Mouse (Mus musculus) embryonic facial prominence, embryonic 14.5 days (tissue): ENCODE data around the gene Btbd11. TPM values are rescaled to one million over a fixed set of nuclear protein-coding genes. Genes with fewer than 3 reads are reported as not detected.

Source experiments
- ATAC-seq: fragments of 200-750 bp; cut with Nextera tagmentation; 2 replicates; pipeline ENCODE4 v1.8.0; 2017; ENCODE audit warnings: low read depth, moderate number of reproducible peaks, moderate TSS enrichment
- DNase-seq: peaks from one replicate; pipeline ENCODE4 v3.0.0-alpha.2; 2015; ENCODE audit warnings: low spot score
- H3K27ac ChIP-seq: fragments of 300-500 bp; sonication (generic); replicated peaks from 2 replicates; pipeline ENCODE4 v1.5.1; 2014; ENCODE audit warnings: low read depth, mild to moderate bottlenecking, low read length, moderate library complexity
- H3K27me3 ChIP-seq: fragments of 300-500 bp; sonication (generic); replicated peaks from 2 replicates; pipeline ENCODE4 v1.6.1; 2014; ENCODE audit warnings: low read length; ENCODE audit not compliant: control insufficient read depth, insufficient read depth
- H3K36me3 ChIP-seq: fragments of 300-500 bp; sonication (generic); 2 replicates; pipeline ENCODE4 v1.6.1; 2014; ENCODE audit warnings: low read length, mixed read lengths; ENCODE audit not compliant: control insufficient read depth, insufficient read depth
- H3K4me1 ChIP-seq: fragments of 300-500 bp; sonication (generic); 2 replicates; pipeline ENCODE4 v1.6.1; 2014; ENCODE audit warnings: antibody characterized with exemption, low read length; ENCODE audit not compliant: control insufficient read depth, insufficient read depth
- H3K4me2 ChIP-seq: fragments of 300-500 bp; sonication (generic); 2 replicates; pipeline ENCODE4 v1.6.1; 2014; ENCODE audit warnings: low read depth, mild to moderate bottlenecking, low read length, moderate library complexity, mixed read lengths
- H3K4me3 ChIP-seq: fragments of 300-500 bp; sonication (generic); 2 replicates; pipeline ENCODE4 v1.5.1; 2014; ENCODE audit warnings: low read depth, mild to moderate bottlenecking, low read length
- H3K9ac ChIP-seq: fragments of 300-500 bp; sonication (generic); 2 replicates; pipeline ENCODE4 v1.6.1; 2014; ENCODE audit warnings: low read depth, mild to moderate bottlenecking, low read length, moderate library complexity, mixed read lengths
- H3K9me3 ChIP-seq: fragments of 300-500 bp; sonication (generic); 2 replicates; pipeline ENCODE4 v1.6.1; 2016; ENCODE audit warnings: low read length; ENCODE audit not compliant: control insufficient read depth
- WGBS: fragments of 180-500 bp; shearing (Covaris S2); extraction: QIAGEN DNeasy Blood & Tissue Kit; methylation state at CpG from one replicate; pipeline ENCODE4 v1.1.7; 2014; 5-methylcytosine and 5-hydroxymethylcytosine counted together
- polyA plus RNA-seq: library from polyadenylated mRNA; unstranded; fragments of >200 nt; fragmentation: Nextera tagmentation; extraction: Ambion mirVana; gene quantifications from 2 replicates; pipeline ENCODE4 v1.2.1, GENCODE M21; 2014

Gene Btbd11
- polyA plus RNA-seq, 1 experiment from 2014 or later = 5.8 TPM

DNA sequence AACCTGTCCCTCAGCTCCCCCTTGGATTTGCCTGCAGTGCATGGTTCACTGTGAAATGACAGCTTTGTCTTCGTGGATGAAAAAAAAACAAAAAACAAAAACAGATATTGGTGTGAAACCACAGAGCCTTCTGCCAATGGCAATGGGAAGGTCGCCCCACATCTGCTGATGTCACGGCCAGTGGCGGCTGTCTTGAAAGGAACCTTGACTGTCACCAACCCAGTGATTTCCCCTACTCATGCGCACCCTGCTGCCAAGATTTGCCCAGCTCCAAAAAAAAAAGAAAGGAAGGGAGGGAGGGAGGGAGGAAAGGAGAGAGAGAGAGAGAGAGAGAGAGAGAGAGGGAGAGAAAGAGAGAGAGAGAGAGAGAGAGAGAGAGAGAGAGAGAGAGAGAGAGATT, 251.5 kb downstream of the Btbd11 start:
- Histone ChIP-seq H3K4me1 (no peaks in the 10 kb centered on the region), H3K27me3 (no peaks in the 10 kb centered on the region), H3K4me3 (no peak overlapping the region), H3K36me3 (no peaks in the 10 kb centered on the region), H3K4me2 (no peak overlapping the region), H3K27ac (no peak overlapping the region), H3K9me3 (no peaks in the 10 kb centered on the region), H3K9ac (no peak overlapping the region)
- ATAC-seq = no peak
- no peak for DNase-seq
- WGBS = 68% methylated on average over 5 of the region's 5 CpGs

DNA sequence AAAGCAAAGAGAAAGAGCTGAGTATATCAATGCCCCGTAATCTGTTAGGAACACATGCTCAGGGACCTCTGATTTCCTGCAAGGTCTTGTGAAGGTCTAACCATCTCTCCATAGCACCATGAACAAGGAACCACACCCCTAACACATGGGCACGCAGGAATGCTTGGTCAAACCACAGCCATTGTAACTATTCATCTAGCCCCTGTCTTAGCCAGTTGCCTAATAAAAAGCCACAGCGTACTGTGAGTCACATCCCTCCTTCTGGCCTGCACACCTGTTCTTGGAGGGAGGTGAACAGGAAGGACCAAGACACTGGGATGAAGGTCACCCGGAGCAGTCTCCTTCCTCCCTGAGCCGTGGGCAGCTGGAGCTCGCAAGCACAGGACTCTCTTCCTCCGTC, 253.0 kb downstream of the Btbd11 start:
- ATAC-seq = no peak
- Histone ChIP-seq H3K27ac (no peak overlapping the region), H3K9ac (no peak overlapping the region), H3K27me3 (no peaks in the 10 kb centered on the region), H3K4me2 (no peak overlapping the region), H3K4me1 (no peaks in the 10 kb centered on the region), H3K36me3 (no peaks in the 10 kb centered on the region), H3K9me3 (no peaks in the 10 kb centered on the region), H3K4me3 (no peak overlapping the region)
- 86% methylated on average over 7 of the region's 7 CpGs for WGBS
- no peak for DNase-seq

DNA sequence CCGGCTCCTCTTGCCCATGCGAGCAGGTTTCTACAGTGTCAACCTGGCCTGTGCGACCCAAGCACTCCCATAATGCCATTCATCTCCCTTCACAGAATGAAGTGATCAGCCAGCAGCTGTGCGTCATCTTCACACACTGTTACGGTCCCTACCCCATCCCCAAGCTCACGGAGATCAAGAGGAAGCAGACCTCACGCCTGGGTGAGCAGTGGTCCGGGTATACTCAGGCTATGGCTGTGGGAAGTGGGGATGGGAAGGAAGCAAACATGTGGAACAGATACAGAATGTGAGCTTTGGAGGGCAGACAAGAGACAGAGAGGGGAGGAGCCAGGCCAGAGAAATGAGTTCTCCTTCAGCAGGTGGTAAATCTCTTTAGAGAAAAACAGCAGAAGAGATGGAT, 253.8 kb downstream of the Btbd11 start:
- WGBS = 77% methylated on average over 8 of the region's 8 CpGs
- Histone ChIP-seq H3K4me1 (no peaks in the 10 kb centered on the region), H3K4me3 (no peak overlapping the region), H3K9ac (no peak overlapping the region), H3K9me3 (no peaks in the 10 kb centered on the region), H3K27ac (no peak overlapping the region), H3K4me2 (no peak overlapping the region), H3K36me3 (no peaks in the 10 kb centered on the region), H3K27me3 (no peaks in the 10 kb centered on the region)
- no peak for DNase-seq
- ATAC-seq = no peak

DNA sequence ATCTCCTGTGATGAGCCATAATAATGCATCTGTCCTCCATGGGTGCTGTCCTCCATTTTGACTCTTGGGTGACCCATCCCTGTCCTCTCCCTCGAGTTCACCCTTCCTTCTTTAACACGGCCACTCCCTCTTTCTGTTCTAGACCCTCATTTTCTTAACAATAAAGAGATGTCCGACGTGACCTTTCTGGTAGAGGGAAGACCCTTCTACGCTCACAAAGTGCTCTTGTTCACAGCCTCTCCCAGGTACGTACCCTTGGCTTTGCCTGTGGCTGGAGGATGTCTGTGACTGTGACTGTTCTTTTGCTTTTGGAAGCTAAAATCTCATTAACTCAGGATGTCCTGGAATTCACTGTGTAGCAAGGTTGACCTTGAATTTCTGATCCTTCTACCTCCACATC, 258.7 kb downstream of the Btbd11 start:
- ATAC-seq (no peak), DNase-seq (no peak)
- H3K4me3 ChIP-seq = no peak overlapping the region
- H3K4me1 ChIP-seq = no peaks in the 10 kb centered on the region
- no peaks in the 10 kb centered on the region for H3K9me3 ChIP-seq
- H3K9ac ChIP-seq = no peak overlapping the region
- H3K36me3 ChIP-seq = no peaks in the 10 kb centered on the region
- no peak overlapping the region for H3K4me2 ChIP-seq
- H3K27me3 ChIP-seq = no peaks in the 10 kb centered on the region
- WGBS = 88% methylated on average over 6 of the region's 6 CpGs
- no peak overlapping the region for H3K27ac ChIP-seq

DNA sequence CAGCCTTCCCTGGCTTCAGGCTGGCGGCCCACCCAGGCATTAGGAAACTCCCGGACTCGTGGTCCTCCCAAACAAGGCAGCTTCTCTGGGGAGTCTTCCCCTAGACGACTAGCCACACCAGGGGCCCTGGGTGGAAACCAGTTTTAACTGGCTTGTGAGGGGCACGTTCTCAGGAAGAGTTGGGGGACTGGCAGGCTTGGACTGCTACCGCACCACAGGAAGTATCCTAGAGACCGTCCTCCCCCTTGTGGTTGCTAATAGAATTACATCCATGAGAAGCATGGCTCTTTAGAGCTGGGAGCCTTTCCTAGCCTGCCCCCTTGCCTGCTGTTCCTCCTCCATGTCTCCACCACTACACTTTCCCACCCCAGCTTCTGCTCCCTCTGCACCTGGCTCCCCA, 265.1 kb downstream of the Btbd11 start:
- H3K9ac ChIP-seq = no peak overlapping the region
- no peak overlapping the region for H3K4me2 ChIP-seq
- no peaks in the 10 kb centered on the region for H3K9me3 ChIP-seq
- no peaks in the 10 kb centered on the region for H3K27me3 ChIP-seq
- H3K36me3 ChIP-seq = no peaks in the 10 kb centered on the region
- H3K27ac ChIP-seq = no peak overlapping the region
- WGBS = 21% methylated on average over 7 of the region's 7 CpGs
- no peaks in the 10 kb centered on the region for H3K4me1 ChIP-seq
- ATAC-seq (peak; percentile 71), DNase-seq (peak; percentile 77)
- H3K4me3 ChIP-seq = no peak overlapping the region

DNA sequence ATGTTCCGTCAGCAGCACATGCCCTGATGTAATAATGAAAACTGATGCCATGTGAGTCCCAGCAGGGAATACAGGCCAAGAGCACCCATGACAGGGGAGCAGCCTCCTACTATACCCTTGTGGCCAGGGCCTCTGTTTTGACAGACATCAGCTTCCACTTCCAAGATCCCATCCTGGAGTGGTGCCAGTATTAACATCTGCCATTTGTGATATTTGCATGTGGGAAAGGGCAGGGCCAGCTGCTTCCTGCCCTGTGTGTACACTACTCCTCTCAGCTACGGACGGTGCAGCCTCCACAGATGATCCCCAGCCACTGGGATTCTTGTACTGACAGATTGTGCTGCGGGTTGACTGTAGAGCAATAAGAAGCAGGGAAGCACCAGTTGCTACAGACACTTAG, 269.3 kb downstream of the Btbd11 start:
- ATAC-seq = peak; percentile 75
- WGBS = 42% methylated on average over 4 of the region's 4 CpGs

DNA sequence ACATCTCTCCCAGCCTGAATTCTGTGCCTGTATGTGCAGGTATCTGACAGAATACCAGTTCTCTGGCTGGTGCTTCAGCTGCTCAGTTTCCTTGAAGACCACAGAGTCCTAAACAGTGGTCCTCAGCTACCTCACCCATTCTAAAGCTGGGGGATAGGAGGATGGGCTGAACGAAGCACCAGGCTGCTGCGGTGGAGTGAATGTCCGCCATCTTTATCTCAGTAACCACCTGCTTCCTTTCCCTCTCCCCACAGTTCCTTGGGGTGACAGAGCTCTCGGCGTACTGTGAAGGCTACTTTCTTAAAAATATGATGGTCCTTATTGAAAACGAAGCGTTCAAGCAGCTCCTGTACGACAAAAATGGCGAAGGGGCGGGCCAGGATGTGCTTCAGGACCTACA, 271.3 kb downstream of the Btbd11 start:
- DNase-seq (no peak), ATAC-seq (no peak)
- no peak overlapping the region for H3K4me3 ChIP-seq
- no peak overlapping the region for H3K9ac ChIP-seq
- no peaks in the 10 kb centered on the region for H3K36me3 ChIP-seq
- no peak overlapping the region for H3K27ac ChIP-seq
- no peak overlapping the region for H3K4me2 ChIP-seq
- H3K27me3 ChIP-seq = no peaks in the 10 kb centered on the region
- no peaks in the 10 kb centered on the region for H3K9me3 ChIP-seq
- H3K4me1 ChIP-seq = no peaks in the 10 kb centered on the region
- WGBS = 91% methylated on average over 10 of the region's 10 CpGs

More for the DNA sequence above, 269.3 kb downstream of the Btbd11 start:
- no peaks in the 10 kb centered on the region for H3K4me1 ChIP-seq
- no peak overlapping the region for H3K4me3 ChIP-seq
- H3K9ac ChIP-seq = no peak overlapping the region
- no peak overlapping the region for H3K4me2 ChIP-seq
- no peaks in the 10 kb centered on the region for H3K9me3 ChIP-seq
- H3K27me3 ChIP-seq = no peaks in the 10 kb centered on the region
- peak; percentile 80 for DNase-seq
- no peaks in the 10 kb centered on the region for H3K36me3 ChIP-seq
- no peak overlapping the region for H3K27ac ChIP-seq

DNA sequence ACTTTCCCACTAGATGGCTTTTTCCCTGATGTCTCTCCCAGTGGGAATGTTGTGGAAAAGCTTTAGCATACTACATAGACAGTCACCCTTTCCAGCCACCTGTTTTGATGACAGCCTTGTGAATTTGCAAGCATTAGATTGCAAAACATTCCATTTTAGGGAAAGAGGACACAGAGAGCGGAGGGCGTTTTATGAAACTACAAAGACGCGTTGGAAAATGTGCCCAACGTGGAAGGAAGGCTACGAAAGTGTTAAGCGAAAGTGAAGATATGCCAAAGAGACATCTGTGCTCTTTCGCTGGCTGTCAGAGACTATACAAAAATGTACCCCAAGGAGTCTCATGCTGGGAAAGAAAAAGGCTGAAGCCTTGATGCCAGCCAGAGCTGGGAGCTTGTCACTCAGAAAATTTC, 286.9 kb downstream of the Btbd11 start:
- ATAC-seq (no peak), DNase-seq (no peak)
- Histone ChIP-seq H3K27ac (no peak overlapping the region), H3K9ac (no peak overlapping the region), H3K36me3 (no peaks in the 10 kb centered on the region), H3K4me1 (no peaks in the 10 kb centered on the region), H3K4me2 (no peak overlapping the region), H3K9me3 (no peaks in the 10 kb centered on the region), H3K27me3 (no peaks in the 10 kb centered on the region), H3K4me3 (no peak overlapping the region)
- WGBS = 86% methylated on average over 8 of the region's 8 CpGs

DNA sequence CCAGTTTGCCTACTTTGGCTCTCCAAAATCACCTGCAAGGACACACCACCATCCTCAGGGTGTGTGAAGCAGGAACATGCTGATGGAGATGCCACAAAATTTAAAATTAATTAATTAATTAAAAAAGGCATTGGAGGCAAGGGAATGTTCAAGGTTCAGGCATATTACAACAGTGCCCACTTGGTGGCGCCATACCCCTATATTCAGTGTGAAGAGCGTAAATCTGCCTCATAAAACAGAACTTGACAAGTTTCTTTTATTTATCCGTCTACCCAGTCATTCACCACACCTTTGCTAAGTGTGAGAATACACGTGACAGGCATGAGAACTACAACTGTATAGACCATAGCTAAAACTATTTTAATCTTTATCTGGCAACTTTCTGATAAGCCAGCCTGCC, 292.0 kb downstream of the Btbd11 start:
- Histone ChIP-seq H3K36me3 (no peaks in the 10 kb centered on the region), H3K9ac (no peak overlapping the region), H3K4me2 (no peak overlapping the region), H3K27me3 (no peaks in the 10 kb centered on the region), H3K9me3 (no peaks in the 10 kb centered on the region), H3K4me3 (no peak overlapping the region), H3K4me1 (no peaks in the 10 kb centered on the region), H3K27ac (no peak overlapping the region)
- ATAC-seq (no peak), DNase-seq (peak; percentile 34)
- WGBS = 24% methylated on average over 4 of the region's 4 CpGs
